Mouse (Mus musculus) liver, embryonic 14.5 days (tissue): ENCODE measurements at regions not wholly inside any gene's neighbourhood (a gene's known extent, or its start where the extent isn't known, plus 50 kb on each side); places are given as distances from the start of the nearest gene placed in this dataset.

Source experiments
- ATAC-seq: fragments of 200-750 bp; cut with Nextera tagmentation; 2 replicates; pipeline ENCODE4 v1.8.0; 2017; ENCODE audit warnings: moderate number of reproducible peaks, mild to moderate bottlenecking, moderate library complexity; ENCODE audit not compliant: insufficient read depth
- DNase-seq, 3 experiments: peaks; one replicate each; pipeline ENCODE4 v3.0.0-alpha.2; 2012 to 2013; ENCODE audit warnings: low read depth in 3 of 3, low spot score in 3 of 3
- H3K27ac ChIP-seq: fragments of 300-500 bp; sonication (generic); 2 replicates; pipeline ENCODE4 v1.5.1; 2014; ENCODE audit warnings: moderate library complexity, mild to moderate bottlenecking, control low read depth, inconsistent platforms
- H3K27me3 ChIP-seq: fragments of 300-500 bp; sonication (generic); 2 replicates; pipeline ENCODE4 v1.6.1; 2014; ENCODE audit warnings: mild to moderate bottlenecking, low read length, moderate library complexity; ENCODE audit not compliant: control insufficient read depth, insufficient read depth
- H3K36me3 ChIP-seq: fragments of 300-500 bp; sonication (generic); replicated peaks from 2 replicates; pipeline ENCODE4 v1.6.1; 2014; ENCODE audit warnings: low read depth; ENCODE audit not compliant: control insufficient read depth, insufficient read depth
- H3K4me1 ChIP-seq, 2 experiments: fragments of 200-500 bp in 1 of 2; fragments of 300-500 bp in 1 of 2; sonication (generic) in 1 of 2; replicated peaks; 2 replicates each; pipeline ENCODE4 v1.6.1; 2012 to 2014; ENCODE audit warnings: antibody characterized with exemption in 1 of 2, inconsistent platforms in 1 of 2, low read length in 1 of 2; ENCODE audit not compliant: control insufficient read depth in 2 of 2, insufficient read depth in 2 of 2
- H3K4me2 ChIP-seq: fragments of 300-500 bp; sonication (generic); 2 replicates; pipeline ENCODE4 v1.6.1; 2014; ENCODE audit warnings: low read depth, mild to moderate bottlenecking, control low read depth, moderate library complexity
- H3K4me3 ChIP-seq, 2 experiments: fragments of 200-500 bp in 1 of 2; fragments of 300-500 bp in 1 of 2; sonication (generic) in 1 of 2; 2 replicates each; pipeline ENCODE4 v1.5.1; 2012 to 2014; ENCODE audit warnings: low read depth in 2 of 2, low read length in 2 of 2, mild to moderate bottlenecking in 2 of 2, control low read depth in 1 of 2, inconsistent platforms in 1 of 2, moderate library complexity in 1 of 2; ENCODE audit not compliant: insufficient read depth in 1 of 2
- H3K9ac ChIP-seq: fragments of 300-500 bp; sonication (generic); replicated peaks from 2 replicates; pipeline ENCODE4 v1.6.1; 2014; ENCODE audit warnings: mild to moderate bottlenecking, control low read depth, moderate library complexity
- H3K9me3 ChIP-seq: fragments of 300-500 bp; sonication (generic); 2 replicates; pipeline ENCODE4 v1.6.1; 2016; ENCODE audit warnings: low read length, mixed read lengths; ENCODE audit not compliant: control insufficient read depth
- CTCF ChIP-seq: IDR thresholded peaks from 2 replicates; pipeline ENCODE4 v1.5.1; 2016; ENCODE audit warnings: antibody characterized with exemption, low read depth, control low read depth
- EP300 ChIP-seq: IDR thresholded peaks from 2 replicates; pipeline ENCODE4 v1.6.1; 2016; ENCODE audit warnings: antibody characterized with exemption, low read depth
- WGBS: fragments of 180-500 bp; shearing (Covaris S2); extraction: QIAGEN DNeasy Blood & Tissue Kit; methylation state at CpG from one replicate; pipeline ENCODE4 v1.1.7; 2014; ENCODE audit not compliant: insufficient replicate concordance; 5-methylcytosine and 5-hydroxymethylcytosine counted together

- TF ChIP-seq CTCF (no peak), EP300 (no peak)
- Histone ChIP-seq H3K4me3 (no peak overlapping the region), H3K27ac (no peak overlapping the region), H3K9me3 (no peaks in the 10 kb centered on the region), H3K36me3 (no peaks in the 10 kb centered on the region), H3K27me3 (no peaks in the 10 kb centered on the region), H3K9ac (no peak overlapping the region), H3K4me1 (no peaks in the 10 kb centered on the region), H3K4me2 (no peak overlapping the region)
- ATAC-seq: no peak
- 46% methylated on average over 6 of the region's 6 CpGs for whole genome bisulfite sequencing
- DNase-seq: no peak
These were observed 128.5 kb upstream of the Atp5g3 start for GRCm38 (mm10) chr2:74039580-74039979.

GRCm38 (mm10) chr2:74036043-74036442 lies 124.9 kb upstream of the Atp5g3 start:
- no peak overlapping the region for H3K4me2 ChIP-seq
- H3K9ac ChIP-seq: no peak overlapping the region
- H3K36me3 ChIP-seq: no peaks in the 10 kb centered on the region
- ATAC-seq: no peak
- no peaks in the 10 kb centered on the region for H3K27me3 ChIP-seq
- no peak for DNase-seq
- H3K27ac ChIP-seq: no peak overlapping the region
- 72% methylated on average over 9 of the region's 9 CpGs for WGBS
- H3K4me1 ChIP-seq: no peaks in the 10 kb centered on the region
- no peak for TF ChIP-seq CTCF
- TF ChIP-seq EP300: no peak
- H3K9me3 ChIP-seq: no peaks in the 10 kb centered on the region
- no peak overlapping the region for H3K4me3 ChIP-seq

- WGBS: 70% methylated on average over 11 of the region's 11 CpGs
- Histone ChIP-seq H3K4me2 (no peak overlapping the region), H3K4me3 (no peak overlapping the region), H3K4me1 (no peaks in the 10 kb centered on the region), H3K9me3 (no peaks in the 10 kb centered on the region), H3K9ac (no peak overlapping the region), H3K27ac (no peak overlapping the region), H3K36me3 (no peaks in the 10 kb centered on the region), H3K27me3 (no peaks in the 10 kb centered on the region)
- no peak for DNase-seq
- no peak for TF ChIP-seq EP300
- no peak for TF ChIP-seq CTCF
- ATAC-seq: no peak
These were observed 121.3 kb upstream of the Atp5g3 start for GRCm38 (mm10) chr2:74032177-74033021.

- 45% methylated on average over 9 of the region's 9 CpGs for WGBS
- Histone ChIP-seq H3K9ac (no peak overlapping the region), H3K4me1 (no peaks in the 10 kb centered on the region), H3K4me3 (no peak overlapping the region), H3K27me3 (no peaks in the 10 kb centered on the region), H3K27ac (no peak overlapping the region), H3K36me3 (no peaks in the 10 kb centered on the region), H3K4me2 (no peak overlapping the region), H3K9me3 (no peaks in the 10 kb centered on the region)
- ATAC-seq: no peak
- no peak for TF ChIP-seq EP300
- no peak for TF ChIP-seq CTCF
- no peak for DNase-seq
These were observed 118.8 kb upstream of the Atp5g3 start for GRCm38 (mm10) chr2:74029938-74030337.

GRCm38 (mm10) chr2:74027404-74028104 lies 116.4 kb upstream of the Atp5g3 start:
- no peak for ATAC-seq

More at GRCm38 (mm10) chr2:74027404-74028104, 116.4 kb upstream of the Atp5g3 start:
- no peaks in the 10 kb centered on the region for H3K4me1 ChIP-seq
- no peak overlapping the region for H3K27ac ChIP-seq
- H3K27me3 ChIP-seq: no peaks in the 10 kb centered on the region
- peak; percentile 31 for TF ChIP-seq CTCF
- TF ChIP-seq EP300: no peak
- H3K4me3 ChIP-seq: no peak overlapping the region
- no peaks in the 10 kb centered on the region for H3K36me3 ChIP-seq
- DNase-seq: no peak
- H3K9ac ChIP-seq: no peak overlapping the region
- 54% methylated on average over 11 of the region's 11 CpGs for WGBS
- H3K4me2 ChIP-seq: no peak overlapping the region
- H3K9me3 ChIP-seq: no peaks in the 10 kb centered on the region
